Mouse (Mus musculus): ENCODE results near the gene Asah2.

GRCm38 (mm10) chr19:32127180-32127850 lies 19.3 kb upstream of the Asah2 start:
- TF ChIP-seq CTCF (IDR thresholded peaks at IDR 0.05; ENCODE audit: insufficient read depth, low read depth, low read length) (no peak), POLR2A (IDR thresholded peaks at IDR 0.05; ENCODE audit: insufficient read depth, low read depth, low read length) (no peak)
